Mouse (Mus musculus) gastrocnemius, adult 2 months (tissue): ENCODE results near the gene Eif3i. TPM values are rescaled to one million over a fixed set of nuclear protein-coding genes. Genes with fewer than 3 reads are reported as not detected.
A peak's percentile ranks its signal among the peaks of the same experiment; 100 is the strongest.

Experiments
- DNase-seq: peaks from one replicate; pipeline ENCODE4 v3.0.0; 2022
- H3K27ac ChIP-seq: fragments of 200-600 bp; 2 replicates; pipeline ENCODE4 v1.8.1; 2022; ENCODE audit warnings: mild to moderate bottlenecking
- H3K4me3 ChIP-seq: fragments of 200-600 bp; 2 replicates; pipeline ENCODE4 v1.8.1; 2022; ENCODE audit warnings: mild to moderate bottlenecking, moderate library complexity
- CTCF ChIP-seq: fragments of 200-600 bp; IDR thresholded peaks from 2 replicates; pipeline ENCODE4 v1.8.1; 2022; ENCODE audit warnings: antibody characterized with exemption, mild to moderate bottlenecking, moderate library complexity
- intact Hi-C: fragments of 180-260 bp; cut with DNase I; formaldehyde crosslinking; loops from one replicate; pipeline ENCODE4 v1.15.1; 2025
- total RNA-seq, 2 experiments: library from RNA; stranded (reverse); gene quantifications; 2 replicates each; pipeline ENCODE4 v1.2.3; 2021

The Eif3i gene
- total RNA-seq, 2 experiments from 2014 or later = 134 to 137 TPM

DNA sequence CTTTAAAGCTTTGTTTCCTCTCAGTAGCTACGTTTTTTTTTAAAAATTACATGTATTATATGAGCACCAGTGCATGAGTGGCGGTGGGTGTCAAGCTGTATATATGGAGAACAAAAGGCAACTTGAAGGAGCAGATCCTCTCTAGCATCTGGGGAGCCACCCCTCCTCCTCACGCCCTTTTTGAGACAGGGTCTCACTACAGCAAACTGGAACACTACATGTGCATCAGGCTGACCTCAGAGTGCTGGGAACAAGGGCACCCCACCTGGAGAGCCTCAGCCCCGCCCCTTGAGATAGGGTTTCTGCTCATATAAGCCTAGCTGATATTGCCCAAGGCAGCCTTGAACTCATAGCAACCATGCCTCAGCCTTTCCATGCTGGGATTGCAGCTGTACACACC, 25.0 kb upstream of the Eif3i start:
- intact Hi-C loops = loop anchor here (2.0 kb wide), 1 partner anchor 15 kb away; the partner anchor contains the start of gene Txlna
- Histone ChIP-seq H3K27ac (peak overlapping the region; percentile 96), H3K4me3 (no peak overlapping the region)
- no peak for DNase-seq
- TF ChIP-seq CTCF = no peak

DNA sequence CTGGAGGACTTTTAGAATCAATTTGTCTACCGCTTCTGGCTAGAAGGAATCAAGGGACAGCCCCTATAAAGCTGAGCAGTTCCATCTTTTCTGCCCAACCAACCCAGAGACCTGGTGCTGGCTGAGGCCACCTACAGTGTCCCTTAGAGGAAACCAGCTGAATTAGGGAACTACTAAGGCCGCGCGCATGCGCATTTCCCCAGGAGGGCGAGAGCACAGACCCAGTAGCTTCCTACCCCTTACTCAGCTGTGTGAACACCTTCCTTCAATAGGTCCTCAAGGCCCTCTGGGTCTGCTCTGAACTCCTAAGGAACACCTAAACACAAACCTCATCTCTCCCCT, 24.6 kb upstream of the Eif3i start:
- no peak for TF ChIP-seq CTCF
- peak; percentile 60 for DNase-seq
- intact Hi-C loops = loop anchor here (2.0 kb wide), 1 partner anchor 16 kb away; the partner anchor contains the start of gene Txlna
- peak overlapping the region; percentile 96 for H3K27ac ChIP-seq
- peak overlapping the region; percentile 86 for H3K4me3 ChIP-seq

DNA sequence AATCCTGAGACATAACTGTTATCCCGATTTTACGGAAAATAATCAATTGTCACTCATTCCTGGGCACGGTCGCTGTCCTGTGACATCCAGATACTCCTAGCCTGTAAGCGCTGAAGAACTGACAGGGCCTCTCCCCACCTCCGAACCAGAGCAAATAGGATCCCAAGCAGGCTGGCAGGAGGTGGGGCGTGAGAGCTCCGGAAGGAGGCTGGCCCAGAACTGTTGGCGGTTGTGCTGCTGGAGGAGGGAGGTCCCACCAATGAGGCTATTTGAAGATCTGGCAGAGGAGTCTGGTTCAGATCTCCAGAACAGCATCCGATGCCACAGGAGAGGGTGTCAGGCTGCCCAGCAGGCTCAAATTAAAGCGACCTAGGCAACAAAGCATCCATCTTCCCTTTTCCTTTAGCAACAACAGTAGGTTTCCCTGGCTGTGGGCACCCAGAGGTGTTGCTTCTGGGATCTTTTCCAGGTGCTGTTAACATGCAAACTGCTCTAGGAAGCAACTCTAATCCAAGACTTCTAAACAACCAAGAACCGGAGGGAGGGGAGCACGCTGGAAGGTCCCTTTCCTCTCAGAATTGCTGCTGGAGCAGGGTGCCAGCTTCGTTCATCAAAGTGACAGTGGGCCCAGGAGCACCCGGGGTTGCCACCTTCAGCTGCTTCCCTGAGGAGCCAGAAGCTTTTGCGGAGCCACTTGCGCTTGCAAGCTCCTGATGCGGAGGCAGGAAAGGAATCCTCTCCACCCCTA, 24.0 kb upstream of the Eif3i start:
- H3K4me3 ChIP-seq = peak overlapping the region; percentile 86
- DNase-seq = peak; percentile 92
- H3K27ac ChIP-seq = peak overlapping the region; percentile 96
- no peak for TF ChIP-seq CTCF
- intact Hi-C loops = loop anchor here (2.0 kb wide), 1 partner anchor 16 kb away; the partner anchor contains the start of gene Txlna

DNA sequence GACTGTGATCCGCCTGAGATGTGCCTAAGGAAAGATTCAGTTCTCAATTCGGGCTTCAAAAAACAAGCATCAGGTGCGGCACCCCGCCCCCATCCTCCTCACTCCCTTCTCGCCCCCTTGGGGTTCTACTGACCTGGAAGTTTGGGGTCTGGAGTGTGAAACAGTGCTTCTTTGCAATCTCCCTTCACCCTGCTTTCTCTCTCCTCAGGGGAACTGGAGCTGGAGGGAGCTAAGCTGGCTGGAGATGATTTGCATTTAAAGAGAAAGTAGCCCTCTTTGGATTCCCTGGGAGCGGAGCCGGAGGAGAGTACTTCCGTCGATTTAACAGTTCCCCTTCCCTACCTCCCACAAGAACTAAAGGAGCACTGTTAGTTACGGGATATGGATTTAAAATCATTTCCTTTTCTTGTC, 23.2 kb upstream of the Eif3i start, which contains the start of gene Ccdc28b:
Ccdc28b (minus strand) TSS at position 267 of the 411 bp plus-strand sequence.
- Histone ChIP-seq H3K27ac (peak within 1 kb of the TSS; percentile 96), H3K4me3 (peak within 1 kb of the TSS; percentile 86)
- peak; percentile 57 for DNase-seq
- no peak for TF ChIP-seq CTCF
- intact Hi-C loops = loop anchor here (2.0 kb wide), 1 partner anchor 17 kb away; the partner anchor contains the start of gene Txlna

DNA sequence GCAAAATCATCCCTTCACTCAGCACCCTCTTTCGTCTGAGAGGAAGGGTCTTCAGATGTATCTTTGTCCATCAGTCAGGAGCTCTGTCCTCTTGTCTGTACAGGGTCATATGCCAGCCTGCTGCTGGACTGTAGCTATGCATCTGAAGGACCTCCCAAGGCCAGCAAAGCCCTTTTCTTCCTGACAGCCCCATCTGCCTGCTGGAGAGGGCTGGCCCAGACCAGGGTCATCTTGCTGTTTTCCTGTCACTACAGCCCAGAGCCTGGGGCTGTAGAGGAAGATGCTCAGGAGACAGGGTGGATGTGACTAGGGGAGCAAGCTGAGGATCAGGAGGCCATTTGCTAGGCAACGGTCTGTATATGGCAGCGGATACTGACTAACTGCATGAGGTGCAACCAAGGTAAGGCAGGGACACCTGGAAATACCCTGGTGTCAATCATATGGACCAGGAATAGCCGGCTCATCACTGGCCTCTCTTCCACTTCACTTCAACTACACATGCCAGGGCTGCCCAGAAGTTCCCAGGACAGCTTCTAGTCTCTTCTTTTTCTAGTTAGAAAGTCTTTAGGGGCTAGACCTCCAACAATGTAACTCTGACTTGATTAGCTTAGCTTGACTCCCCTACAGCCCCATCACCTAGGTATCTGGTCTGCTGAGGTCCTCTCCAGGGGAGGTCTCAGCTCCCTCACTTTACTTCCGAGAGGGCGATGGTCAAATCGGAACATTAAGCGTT, 22.5 kb upstream of the Eif3i start:
- peak overlapping the region; percentile 86 for H3K4me3 ChIP-seq
- peak overlapping the region; percentile 96 for H3K27ac ChIP-seq
- no peak for TF ChIP-seq CTCF
- intact Hi-C loops = no loop called here
- no peak for DNase-seq

DNA sequence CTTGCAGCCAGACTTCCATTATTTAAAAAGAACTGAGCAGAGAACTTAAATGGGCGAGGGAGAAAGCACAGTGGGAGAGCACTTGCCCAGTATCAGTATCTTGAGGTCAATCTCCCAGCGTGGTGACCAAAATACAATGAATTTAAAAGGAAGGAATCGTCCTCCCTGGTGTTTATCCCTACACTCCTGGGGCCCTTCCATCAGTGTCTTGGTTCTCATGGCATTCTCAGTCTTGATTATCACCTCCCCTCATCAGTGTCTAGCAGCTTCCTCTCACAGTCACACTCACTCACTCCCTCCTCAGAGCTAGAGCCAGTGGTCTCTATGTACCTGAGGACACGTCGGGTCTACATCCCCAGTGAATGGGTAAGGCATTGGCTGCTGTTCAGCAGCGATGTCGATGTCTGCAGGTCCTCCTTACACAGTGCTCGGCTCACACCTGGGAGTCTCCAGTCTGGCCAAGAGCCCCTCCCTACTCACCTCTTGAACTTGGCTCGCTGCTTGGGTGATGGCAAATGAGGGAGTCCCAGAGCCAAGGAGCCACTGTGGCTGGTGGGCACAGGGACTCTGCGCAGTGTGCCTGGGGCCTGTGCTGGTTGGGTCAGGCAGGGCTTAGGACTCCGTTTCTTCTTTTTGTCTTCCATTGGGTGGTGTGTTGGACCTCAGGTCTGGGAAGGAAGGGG, 21.8 kb upstream of the Eif3i start:
- TF ChIP-seq CTCF = no peak
- Histone ChIP-seq H3K27ac (peak overlapping the region; percentile 96), H3K4me3 (peak overlapping the region; percentile 86)
- no peak for DNase-seq
- intact Hi-C loops = no loop called here

DNA sequence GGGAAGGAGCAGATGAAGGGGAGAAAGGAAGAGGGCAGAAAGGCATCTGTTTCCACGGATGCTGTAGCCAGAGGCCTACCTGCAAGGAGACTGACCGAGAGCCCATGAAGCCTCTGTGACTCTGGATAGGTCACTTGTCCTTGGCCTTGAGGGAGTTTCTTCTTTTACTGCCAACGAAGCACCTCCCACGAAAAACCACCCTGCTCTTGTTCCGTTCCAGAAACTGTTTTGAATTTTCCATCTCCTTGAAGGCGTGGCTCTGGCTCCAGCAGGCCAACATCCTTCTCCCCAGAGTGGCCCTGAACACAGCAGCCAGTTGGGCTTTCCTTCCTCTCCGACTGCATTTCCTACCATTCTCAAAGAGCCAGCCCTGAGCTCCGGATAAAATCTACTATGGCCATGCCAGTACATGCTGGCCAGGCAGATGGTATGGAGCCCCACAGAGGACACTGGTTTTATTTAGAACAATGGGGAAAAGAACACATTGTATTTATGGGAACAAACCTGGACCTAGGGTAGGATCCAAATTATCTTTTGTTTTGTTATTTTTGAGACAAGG, 20.9 kb upstream of the Eif3i start:
- intact Hi-C loops = no loop called here
- no peak for TF ChIP-seq CTCF
- Histone ChIP-seq H3K27ac (peak overlapping the region; percentile 96), H3K4me3 (peak overlapping the region; percentile 86)
- DNase-seq = peak; percentile 60

DNA sequence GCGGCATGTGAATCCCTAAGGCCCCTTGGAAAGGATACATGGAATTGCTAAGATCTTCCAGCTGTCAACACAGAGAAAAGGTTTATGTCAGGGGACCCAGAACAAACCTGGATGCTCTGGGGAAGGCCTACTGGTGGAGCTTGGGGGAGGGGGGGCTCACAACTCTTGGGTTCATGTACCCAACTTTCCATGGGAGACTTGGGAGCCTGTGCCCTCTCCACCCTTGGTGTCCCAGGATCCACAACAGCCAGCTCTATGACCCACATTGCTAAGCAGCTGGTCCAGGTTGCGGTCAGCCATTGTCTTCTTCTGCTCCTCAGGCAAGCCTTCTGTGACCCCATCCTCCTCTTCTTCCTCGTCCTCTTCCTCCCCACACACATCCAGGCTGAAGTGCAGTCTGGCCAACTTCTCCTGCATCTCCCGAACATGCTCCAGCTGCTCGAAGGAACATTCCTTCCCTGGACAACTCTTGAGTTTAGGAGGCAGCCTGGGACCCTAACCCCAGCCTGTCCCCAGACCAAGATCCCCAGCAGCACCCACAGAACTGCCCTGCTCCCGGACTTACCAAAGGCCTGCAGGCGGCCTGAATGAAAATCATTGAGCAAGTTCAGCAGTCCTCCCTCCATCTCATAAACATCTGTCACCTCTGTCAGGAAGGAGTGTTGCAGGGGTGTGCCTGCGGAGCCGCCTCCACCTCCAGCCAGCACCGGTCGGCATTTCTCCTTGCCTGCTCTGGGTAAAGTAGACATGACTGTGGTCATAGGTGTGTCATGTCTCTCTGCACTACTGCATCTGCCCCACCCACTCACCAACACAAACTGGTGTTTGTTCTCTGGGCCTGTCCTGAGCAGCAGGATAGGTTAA, 20.2 kb upstream of the Eif3i start:
- peak overlapping the region; percentile 96 for H3K27ac ChIP-seq
- intact Hi-C loops = no loop called here
- TF ChIP-seq CTCF = no peak
- DNase-seq = no peak
- peak overlapping the region; percentile 86 for H3K4me3 ChIP-seq

DNA sequence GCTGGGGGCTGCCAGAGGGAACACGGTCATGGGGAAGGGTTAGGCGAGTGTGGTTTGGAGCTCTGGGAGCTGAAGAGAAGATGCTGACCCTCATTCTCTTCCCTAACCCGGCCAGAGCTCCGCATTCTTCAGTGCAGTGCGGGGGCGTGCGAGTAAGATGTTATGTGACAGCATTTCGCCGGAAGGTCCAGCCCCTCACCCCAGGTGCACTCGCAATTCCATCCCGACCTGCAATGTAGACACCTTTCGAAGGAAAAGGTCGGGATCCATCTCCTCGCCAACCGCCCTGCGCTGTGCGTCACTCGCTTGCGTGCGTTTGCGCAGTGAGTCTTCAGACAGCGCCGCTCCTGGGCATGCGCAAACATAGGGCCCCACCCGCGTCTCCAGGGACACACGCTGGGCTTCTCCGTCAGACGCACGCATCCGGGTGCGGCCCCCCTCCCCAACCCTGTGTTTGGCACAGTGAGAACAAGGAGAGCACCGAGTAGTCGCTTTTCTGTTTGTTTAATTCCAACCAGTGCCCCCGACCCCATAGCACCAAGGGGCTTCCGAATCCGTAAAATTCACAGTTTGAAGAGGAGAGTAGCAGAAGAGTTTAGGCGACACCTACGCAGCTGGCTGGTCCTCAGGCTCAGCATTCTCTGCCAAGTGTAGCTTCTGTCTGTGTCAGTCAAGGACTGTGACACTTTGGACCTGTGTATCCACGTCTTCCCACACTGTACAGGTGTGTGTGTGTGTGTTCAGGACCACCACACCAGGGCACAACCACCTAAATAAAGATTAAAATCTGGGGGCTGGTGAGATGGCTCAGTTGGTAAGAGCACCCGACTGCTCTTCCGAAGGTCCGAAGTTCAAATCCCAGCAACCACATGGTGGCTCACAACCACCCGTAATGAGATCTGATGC, 18.6 kb upstream of the Eif3i start, which contains the start of gene Iqcc:
Iqcc (minus strand) TSS at position 314 of the 906 bp plus-strand sequence.
- intact Hi-C loops = no loop called here
- H3K27ac ChIP-seq = peak within 1 kb of the TSS; percentile 96
- H3K4me3 ChIP-seq = peak within 1 kb of the TSS; percentile 79
- DNase-seq = peak; percentile 98
- TF ChIP-seq CTCF = no peak

DNA sequence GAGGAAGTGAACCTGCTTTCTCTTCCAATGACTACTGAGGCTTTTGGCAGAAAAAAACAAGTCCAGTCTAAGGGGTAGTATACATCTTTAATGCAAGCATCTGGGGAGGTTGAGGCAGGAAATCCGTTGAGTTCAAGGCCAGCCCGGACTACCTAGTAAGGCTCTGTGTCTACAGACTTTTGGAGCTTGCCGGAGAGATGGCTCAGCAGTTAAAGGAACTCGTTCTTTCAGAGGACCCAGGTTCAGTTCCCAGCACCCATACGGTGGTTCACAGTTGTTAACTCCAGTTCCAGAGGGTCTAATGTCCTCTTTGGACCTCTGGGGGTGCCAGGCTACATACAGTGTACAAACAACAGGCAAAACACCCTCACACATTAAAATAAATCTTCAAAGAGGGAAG, 17.6 kb upstream of the Eif3i start:
- DNase-seq = no peak
- Histone ChIP-seq H3K27ac (peak overlapping the region; percentile 96), H3K4me3 (peak overlapping the region; percentile 79)
- TF ChIP-seq CTCF = no peak
- intact Hi-C loops = no loop called here
